Mouse (Mus musculus): ENCODE measurements around the gene Mob3b.
"Not testable (repeated sequence)": the region's sequence is repeated elsewhere in the genome, so short reads cannot be mapped to it uniquely, and the experiment has no call there.

Mob3b gene

GRCm38 (mm10) chr4:34967541-34967940 lies 189.7 kb downstream of the Mob3b start:
- no peak for DNase-seq (ENCODE audit: low spot score in 2 of 2)

DNA sequence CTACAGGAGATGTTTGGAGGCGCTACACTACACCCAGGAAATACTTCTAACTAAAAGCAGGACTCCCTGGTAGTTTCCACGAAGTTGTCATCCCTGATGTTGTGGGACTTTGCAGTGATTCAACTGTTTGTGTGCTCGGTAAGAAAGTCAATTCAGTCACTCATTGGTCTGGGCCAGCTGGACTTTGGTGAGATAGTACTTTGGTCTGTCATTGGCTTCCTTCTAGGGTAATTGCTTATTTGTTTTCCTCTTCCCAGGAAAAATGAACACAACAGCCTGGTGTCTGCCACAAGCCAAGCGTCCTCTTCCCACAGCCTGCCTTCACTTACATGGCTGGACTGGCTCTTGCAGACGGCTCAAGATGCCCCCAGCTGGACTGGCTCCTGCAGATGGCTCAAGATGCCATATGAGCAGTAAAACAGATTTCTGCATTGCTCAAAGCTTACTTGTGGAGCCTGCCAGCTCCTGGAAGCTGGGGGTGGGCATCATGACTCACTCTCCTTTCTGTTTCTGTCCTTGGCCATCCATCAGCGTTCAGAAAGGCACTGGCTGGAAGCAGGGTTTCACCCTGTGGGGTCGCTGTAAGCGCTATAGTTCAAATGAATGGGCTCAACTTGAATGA lies 190.8 kb downstream of the Mob3b start:
- DNase-seq (ENCODE audit: low spot score in 2 of 2), result no peak

- DNase-seq (ENCODE audit: low spot score in 2 of 2), result no peak
Measured at GRCm38 (mm10) chr4:34964906-34965305, 192.4 kb downstream of the Mob3b start.

DNA sequence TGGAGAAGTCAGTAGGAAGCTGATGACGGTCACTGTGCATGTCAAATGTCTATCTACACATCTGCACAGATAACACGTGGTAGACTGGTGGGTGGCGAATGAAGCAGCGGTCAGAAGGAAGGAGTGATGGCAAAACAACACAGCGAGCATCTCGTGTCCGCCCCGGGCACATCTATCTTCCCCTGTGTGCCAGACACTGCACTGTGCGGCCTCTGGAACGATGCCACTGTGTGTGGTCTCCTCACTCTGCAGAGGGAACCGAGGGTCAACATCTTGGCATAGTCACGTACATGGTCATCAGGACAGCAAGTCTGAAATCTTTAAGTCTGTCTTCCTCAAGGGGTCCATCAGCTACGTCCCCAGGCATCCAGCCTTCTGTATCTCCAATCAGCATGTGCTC lies 193.3 kb downstream of the Mob3b start:
- no peak for DNase-seq (ENCODE audit: low spot score in 2 of 2)

- DNase-seq (ENCODE audit: low spot score in 2 of 2), result no peak
Measured at GRCm38 (mm10) chr4:34960781-34961560, 196.3 kb downstream of the Mob3b start.

DNA sequence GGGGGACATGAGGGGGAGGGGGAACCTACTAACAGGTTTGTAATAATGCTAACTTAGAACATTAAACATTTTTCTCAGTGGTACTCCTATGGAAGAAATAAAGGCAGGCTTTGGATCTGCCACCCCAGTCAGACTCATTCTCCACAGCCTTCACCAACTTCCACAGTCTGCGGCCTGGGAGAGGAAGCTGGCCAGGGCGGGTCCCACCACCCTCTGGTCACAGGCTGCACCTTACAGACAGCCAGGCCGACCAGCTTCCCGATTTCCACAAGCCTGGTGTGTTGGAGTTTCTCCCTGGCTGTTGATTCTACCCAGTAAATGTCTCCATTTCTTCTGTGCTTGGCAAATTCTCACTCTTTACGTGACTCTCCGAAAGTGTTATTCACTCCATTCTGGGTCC lies 197.8 kb downstream of the Mob3b start:
- DNase-seq (ENCODE audit: low spot score in 2 of 2), result no peak

- DNase-seq (ENCODE audit: low spot score in 2 of 2), result peak; percentile 25 to 39
Measured at GRCm38 (mm10) chr4:34958155-34959028, 198.9 kb downstream of the Mob3b start.

GRCm38 (mm10) chr4:34953716-34954115 lies 203.6 kb downstream of the Mob3b start:
- no peak for DNase-seq (ENCODE audit: low spot score in 2 of 2)

- no peak for DNase-seq (ENCODE audit: low spot score in 2 of 2)
Measured at GRCm38 (mm10) chr4:34947181-34947580, 210.1 kb downstream of the Mob3b start.

DNA sequence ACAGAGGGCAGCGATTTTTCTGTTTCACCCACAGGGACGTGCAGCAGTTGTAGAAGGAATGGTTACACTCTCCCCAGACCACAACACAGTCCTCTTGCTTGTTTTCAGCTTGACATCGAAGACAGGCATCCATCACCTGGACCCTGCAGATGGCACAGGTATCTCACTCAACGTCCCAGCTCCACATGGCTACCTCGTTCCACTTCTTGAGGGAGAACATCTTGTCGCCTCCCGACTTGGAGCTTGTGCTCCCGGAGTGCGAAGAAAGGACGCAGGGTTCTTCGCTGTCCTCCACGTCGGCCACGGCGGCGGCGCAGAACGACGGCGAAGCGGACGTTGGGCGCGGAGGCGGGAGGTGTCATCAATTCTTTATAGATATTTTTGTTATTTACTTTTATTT lies 216.2 kb downstream of the Mob3b start:
- DNase-seq (ENCODE audit: low spot score in 2 of 2), result no peak

DNA sequence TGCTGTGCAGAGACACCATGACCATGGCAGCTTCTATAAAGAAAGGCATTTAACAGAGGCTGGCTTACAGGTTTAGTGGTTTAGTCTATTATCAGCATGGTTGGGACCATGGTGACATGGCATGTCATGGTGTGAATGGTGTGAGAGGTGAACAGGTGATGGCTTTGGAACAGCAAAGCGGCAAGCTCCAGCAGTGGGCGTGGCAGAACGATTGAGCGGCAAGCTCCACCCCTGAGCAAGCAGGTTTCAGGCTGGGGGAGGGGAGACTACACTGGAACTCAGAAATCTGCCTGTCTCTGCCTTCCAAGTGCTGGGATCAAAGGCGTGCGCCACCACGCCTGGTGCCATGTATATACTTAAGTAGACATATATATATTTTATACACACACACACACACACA lies 228.9 kb downstream of the Mob3b start:
- DNase-seq (ENCODE audit: low spot score in 2 of 2), result not testable (repeated sequence)

DNA sequence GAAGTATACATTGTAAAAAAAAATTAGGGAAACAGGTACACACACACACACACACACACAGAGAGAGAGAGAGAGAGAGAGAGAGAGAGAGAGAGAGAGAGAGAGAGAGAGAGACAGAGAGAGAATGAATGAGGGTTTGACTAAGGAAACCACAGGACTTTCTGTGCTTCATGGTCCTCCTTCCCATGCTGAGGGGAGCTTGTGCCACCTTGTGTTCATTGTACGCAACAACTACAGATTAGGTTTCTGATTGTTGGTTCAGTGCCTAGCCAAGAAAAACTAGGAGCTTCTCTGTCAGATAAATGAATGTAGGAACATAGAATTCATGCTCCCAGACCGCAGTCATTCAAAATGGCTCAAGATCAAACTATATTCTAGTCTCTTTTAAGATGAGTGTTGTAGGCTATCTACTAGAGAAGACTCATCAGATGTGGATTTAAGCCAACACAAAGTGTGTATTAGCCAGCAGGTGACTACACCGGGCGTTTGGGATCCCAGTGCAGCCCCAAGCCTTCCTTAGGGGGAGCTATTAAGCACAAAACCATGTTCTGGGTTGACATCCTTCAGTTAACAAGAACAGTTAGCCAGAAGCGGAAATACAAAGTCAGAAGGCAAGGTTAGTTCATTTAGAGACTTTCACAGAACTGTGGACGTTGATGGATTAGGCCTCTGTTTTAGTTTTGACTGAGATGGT lies 235.0 kb downstream of the Mob3b start:
- DNase-seq (ENCODE audit: low spot score in 2 of 2), result peak; percentile 13 to 15

GRCm38 (mm10) chr4:34917400-34917799 lies 239.9 kb downstream of the Mob3b start:
- DNase-seq (ENCODE audit: low spot score in 2 of 2), result no peak

DNA sequence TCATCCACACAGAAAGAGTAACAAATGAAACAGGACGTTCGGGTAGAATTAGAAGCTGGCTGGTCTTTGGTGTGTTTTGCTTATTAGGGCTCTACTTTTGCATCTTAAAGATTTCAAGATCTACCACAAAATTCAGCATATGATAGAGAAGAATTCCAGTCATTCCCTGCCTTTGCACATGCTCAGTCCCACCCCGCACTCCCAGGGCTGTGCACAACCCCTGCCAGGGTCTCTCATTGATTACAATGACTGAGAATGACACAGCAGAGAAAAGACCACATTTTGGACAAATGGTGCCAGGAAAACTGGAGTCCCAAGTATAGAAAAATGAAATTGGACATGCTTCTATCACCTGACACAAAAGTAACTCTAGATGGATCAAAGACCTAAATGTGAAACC lies 245.1 kb downstream of the Mob3b start:
- no peak for DNase-seq (ENCODE audit: low spot score in 2 of 2)

DNA sequence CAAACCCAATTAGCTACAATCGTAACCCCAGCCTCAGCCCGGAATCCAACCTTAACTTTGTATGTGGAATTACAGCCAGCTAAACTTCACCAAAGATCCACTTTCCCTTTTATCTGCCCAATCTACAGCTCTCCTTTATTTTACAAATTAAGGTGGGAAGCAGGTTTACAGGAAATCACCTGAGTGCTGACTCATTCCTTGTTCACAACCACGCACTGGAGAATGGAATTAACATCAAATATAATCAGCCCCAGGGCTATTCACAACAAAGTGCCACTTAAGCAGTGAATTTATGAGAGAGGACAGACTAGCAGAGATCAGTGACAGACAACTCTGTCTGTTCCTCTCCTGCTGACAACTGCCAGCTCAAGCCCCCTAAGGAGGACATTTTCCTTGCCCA lies 245.9 kb downstream of the Mob3b start:
- no peak for DNase-seq (ENCODE audit: low spot score in 2 of 2)

DNA sequence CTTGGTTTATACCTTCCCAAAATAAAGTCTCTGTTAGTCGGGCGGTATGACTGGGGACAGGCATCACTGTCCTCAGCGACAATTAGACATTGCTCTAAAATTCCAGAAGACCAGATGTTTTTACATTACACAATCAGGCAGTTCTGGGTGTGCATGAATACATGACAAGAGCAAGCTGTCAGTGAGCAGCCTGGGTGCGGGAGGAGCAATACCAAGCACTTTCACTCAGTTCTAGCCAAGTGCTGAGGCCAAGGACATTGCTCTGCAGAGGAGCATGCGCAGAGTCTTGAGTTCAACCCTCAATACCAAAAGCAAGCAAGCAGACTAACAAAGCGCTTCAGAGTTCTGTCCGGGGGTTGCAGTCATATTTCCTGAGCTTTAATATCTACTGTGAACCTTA lies 249.2 kb downstream of the Mob3b start:
- peak in 1 of 2 experiments; percentile 17 for DNase-seq (ENCODE audit: low spot score in 2 of 2)

- DNase-seq (ENCODE audit: low spot score in 2 of 2), result no peak
Measured at GRCm38 (mm10) chr4:34907026-34907425, 250.3 kb downstream of the Mob3b start.

- no peak for DNase-seq (ENCODE audit: low spot score in 2 of 2)
Measured at GRCm38 (mm10) chr4:34906151-34906550, 251.1 kb downstream of the Mob3b start.

GRCm38 (mm10) chr4:34905396-34905795 lies 251.9 kb downstream of the Mob3b start:
- DNase-seq (ENCODE audit: low spot score in 2 of 2), result no peak

GRCm38 (mm10) chr4:34901582-34901981 lies 255.7 kb downstream of the Mob3b start:
- DNase-seq (ENCODE audit: low spot score in 2 of 2), result not testable (repeated sequence)

- DNase-seq (ENCODE audit: low spot score in 2 of 2), result no peak
Measured at GRCm38 (mm10) chr4:34901166-34901565, 256.1 kb downstream of the Mob3b start.

DNA sequence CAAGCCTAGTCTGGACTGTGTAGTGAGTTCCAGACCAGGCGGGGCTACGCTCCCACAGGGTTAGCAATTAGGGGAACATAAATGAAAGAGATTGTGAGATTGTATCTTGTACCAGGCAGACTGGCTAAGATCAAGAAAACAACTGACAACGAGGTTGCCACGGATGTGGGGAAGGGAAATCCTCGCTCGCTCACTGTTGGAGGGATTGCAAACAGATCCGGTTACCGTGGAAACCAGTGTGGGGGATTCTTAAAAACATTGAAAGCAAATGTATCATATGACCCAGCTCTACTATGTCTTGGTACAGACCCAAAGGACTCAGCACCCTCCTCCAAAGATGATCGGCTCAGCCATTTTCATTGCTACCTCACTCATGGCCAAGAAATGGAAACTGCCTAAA lies 257.1 kb downstream of the Mob3b start:
- DNase-seq (ENCODE audit: low spot score in 2 of 2), result no peak
